Mouse (Mus musculus) urinary bladder, postnatal 4 days (tissue): ENCODE results near the gene Tbc1d1.

ENCODE experiments used
- DNase-seq, 2 experiments: peaks; one replicate each; pipeline ENCODE4 v3.0.0; 2021 to 2022; ENCODE audit warnings: low spot score in 2 of 2

Tbc1d1 gene

DNA sequence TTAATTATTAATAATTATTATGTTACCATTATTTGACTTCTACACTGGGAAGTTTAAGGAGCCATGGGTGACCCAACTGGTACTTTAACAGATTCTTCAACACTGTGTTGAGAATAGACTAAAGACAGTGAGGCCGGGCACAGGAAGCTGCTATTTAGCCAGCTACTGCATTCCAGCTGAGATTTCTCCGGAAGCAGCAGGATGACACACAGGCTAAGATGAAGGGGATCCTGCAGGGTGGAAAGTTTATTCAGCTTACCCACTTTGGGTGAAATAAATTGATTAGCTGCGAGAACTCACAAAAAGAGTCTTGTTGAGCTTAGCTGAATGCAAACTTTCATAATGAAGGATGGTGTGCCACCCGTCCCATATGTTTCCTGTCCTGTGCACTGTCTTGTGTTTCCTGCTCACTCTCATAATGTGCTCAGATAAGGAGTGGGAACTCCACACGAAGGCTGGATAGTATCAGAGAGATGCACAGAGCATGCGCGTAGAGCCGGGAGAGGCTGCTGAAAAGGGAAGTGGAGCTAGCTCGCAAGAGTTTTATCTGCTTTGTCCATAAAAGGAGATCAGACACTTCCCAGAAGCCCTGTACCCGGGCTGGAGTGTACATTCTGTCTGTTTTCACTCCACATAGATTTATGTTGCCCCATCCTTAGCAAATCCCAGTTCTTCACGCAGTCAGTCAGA lies at the start of gene Tbc1d1:
TSS of gene Tbc1d1 (plus strand) at position 445 of the 690 bp plus-strand sequence.
- peak; percentile 59 to 65 for DNase-seq

DNA sequence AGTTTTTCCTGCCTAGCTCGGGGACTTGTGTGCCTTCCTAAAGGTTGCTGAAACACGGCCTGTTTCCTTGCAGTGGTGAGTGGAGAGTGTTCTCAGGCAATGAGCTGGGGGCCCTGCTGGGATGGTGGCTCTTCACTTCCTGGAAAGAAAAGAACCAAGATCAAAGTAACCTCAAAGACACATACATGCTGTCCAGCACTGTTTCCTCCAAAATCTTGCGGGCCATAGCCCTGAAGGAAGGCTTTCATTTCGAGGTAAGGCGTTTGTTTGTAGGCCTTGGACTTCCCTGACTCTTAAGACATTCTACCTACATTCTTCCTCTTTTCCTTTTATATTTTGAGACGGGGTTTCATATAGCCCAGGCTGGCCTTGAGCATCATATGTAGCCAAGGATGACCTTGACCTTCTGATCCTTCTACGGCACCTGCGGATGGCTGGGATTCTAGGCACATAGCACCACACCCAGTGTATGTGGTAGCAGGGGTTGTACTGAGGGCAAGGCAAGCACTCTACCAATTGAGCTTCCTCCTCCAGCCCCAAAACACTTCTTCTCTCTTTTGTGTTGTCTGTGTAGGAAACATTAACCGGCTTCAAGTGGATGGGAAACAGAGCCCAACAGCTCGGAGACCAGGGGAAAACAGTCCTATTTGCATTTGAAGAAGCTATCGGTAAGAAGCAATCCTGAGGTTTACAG lies 48.4 kb upstream of the Tbc1d1 start:
- no peak for DNase-seq

DNA sequence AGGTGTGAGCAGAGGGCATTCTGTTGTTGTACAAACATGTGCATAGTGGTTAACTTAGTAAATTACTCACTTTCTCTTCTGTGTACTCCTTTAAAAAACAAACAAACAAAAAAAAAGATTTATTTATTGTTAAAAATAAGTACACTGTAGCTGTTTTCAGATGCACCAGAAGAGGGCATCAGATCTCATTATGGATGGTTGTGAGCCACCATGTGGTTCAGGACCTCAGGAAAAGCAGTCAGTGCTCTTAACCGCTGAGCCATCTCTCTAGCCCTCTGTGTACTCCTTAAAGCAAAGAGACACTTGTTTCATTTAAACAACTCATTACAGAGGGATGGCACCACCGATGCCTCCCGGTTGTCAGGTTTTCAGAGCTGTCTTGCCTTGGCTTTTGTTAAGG lies 46.9 kb upstream of the Tbc1d1 start:
- DNase-seq, result no peak

DNA sequence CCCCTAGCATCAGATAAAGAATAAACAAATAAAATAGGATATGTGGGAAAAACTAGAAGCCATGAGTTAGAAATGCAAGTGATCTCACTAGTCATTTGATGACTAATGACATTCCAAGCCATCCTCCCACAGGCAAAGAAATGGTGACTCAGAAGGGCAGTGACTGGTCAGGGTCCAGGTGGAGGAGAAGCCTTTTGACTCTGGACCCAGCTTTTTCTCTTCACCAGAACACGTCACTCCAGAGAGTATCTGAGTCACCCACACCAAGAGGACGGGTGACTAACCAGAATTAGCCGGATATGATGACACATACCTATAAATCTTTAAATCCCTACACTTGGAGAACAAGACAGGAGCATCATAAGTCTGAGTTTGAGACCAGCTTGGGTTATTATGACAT lies 43.7 kb upstream of the Tbc1d1 start:
- DNase-seq, result no peak

DNA sequence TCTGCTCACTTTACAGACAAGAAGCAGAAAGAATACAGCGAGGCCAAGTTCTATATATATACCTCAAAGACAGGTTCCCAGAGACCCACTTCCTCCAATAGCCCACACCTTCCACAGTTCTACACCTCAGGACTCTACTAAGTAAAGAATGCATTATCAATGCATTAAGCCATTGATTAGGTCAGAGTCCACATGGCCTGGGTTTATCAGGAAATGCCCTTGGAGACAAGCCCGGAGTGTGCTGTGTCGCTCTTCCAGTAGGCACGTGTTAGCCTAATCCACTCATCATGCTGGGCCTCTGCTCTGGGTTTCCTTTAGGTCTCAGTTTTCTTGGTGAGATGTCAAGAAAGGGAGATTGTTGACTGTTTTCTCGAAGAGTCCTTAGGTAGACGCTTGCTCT lies 41.9 kb upstream of the Tbc1d1 start:
- DNase-seq, result no peak

DNA sequence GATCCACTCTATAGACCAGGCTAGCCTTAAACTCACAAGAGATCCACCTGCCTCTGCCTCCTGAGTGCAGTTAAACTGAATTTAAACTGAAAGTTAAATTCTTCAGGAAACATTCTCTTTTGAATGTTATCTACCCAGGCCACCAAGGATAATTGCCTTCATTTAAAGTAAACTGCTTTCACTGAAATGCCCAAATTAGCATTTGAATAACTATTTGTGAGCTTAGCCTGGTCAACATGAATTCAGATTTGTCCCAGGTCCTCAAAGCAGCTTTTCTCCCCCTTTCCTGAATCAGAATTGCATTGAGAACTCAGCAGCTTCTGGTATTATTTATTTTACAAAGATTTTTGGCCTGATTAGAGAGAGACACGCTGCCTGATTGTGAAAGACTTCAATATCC lies 38.9 kb upstream of the Tbc1d1 start:
- DNase-seq, result no peak

DNA sequence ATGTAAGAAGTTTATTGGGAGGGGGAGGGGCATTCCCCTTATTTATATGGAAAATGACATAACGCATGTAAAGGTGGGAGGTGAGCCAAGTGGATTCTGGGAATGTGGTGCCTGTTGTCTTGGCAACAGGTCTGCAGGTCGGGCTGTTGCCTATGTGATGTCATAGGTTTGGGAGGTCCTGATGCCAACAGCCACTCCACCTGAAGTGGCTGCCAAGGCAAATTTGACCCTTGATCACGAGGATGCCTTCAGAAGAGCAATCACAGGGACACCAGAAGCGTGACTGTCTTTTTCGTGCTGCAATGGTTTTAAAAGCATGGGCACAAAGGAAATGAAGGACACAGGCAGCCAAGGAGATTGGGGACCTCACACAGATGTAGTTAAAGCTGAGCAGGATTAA lies 30.3 kb upstream of the Tbc1d1 start:
- DNase-seq, result no peak

DNA sequence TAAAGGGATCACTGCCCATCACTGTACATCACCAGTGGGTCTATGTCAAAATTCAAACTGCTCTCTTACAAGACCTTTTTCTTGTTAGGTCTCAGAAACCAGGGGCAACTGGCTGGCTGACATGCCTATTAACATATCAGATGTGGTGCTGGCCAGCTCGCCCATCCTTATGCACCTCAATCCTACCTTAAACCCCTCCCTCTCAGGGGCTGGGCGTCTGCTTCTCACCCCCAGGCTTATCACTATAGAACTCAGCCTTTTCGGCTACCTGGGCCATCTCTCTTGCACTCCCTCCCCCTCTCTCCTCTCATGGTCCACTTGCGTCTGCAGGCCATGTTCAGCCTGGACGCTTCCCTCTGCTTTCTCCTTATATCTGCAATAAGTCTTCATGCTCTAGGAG lies 24.6 kb upstream of the Tbc1d1 start:
- no peak for DNase-seq

DNA sequence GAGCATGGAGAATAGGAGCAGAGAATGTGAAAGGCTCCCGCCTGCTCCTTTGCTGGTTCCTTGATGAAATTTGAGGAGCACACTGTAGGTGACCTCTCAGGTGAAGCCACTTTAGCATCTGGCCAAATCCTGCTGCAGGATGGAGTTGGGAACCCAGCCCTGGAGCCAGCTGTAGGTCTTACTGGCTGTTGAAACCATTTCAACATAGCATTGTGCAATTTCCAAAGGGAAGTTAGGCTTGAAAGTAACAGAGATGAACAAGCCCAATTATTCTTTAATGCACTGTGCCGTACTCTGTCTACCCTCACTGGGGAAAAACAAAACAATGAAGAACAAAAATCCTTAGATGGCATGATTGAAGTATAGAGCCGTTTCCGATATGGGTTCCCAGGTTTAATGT lies 22.2 kb upstream of the Tbc1d1 start:
- no peak for DNase-seq

DNA sequence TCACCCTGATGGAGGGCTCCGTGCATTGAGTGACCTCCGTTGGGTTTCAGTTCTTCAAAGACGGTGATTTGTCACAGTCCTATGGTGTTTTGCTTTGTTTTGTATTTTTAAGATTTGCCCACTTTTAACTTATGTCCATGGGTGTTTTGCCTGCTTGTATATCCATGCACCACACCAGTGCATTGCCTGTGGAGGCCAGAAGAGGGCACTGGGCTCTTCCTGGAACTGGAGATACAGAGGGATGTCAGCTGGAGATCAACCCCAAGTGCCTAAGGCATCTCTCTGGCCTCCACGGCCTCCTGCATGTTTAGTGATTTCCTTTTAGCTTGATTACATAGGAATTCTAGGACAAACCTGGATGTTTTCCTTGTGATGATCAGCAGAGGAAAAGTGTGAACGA lies 19.8 kb upstream of the Tbc1d1 start:
- DNase-seq, result no peak

DNA sequence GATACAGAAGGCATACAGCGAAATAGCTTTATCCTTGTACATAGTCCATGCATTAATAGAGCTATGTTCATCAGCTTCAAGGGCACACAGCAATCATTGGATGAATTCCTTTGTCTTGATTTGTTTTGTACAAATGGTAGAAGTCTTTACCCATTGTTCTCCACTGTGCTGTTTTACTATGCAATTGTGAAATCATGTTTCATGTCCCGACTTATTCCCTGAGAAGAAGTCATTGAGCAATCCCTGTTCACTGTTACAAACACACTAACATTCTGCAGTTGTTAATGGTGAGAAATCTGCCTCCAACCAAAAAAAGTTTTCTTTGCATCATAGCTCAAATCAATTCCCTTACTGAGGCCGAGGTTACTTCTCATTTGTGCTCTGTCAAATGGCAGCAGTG lies 15.9 kb upstream of the Tbc1d1 start:
- DNase-seq, result no peak

DNA sequence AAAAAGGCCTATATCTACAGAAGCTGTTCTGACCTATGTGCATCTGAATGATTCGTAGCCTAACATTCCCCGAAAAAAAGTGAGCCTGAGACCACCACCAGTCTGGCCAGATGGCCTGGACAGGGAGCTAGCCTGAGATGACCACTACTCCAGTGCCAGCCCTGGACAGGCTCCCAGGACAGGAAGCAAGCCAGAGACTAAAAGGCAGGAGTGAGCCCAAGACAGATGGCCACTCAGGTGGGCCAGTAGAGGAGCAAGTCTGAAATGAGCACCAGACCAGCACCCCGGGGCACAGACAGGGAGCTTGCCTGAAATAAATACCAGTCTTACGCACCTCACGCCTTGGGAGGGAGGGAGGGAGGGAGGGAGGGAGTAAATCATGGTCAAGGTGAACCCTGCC lies 11.8 kb upstream of the Tbc1d1 start:
- no peak for DNase-seq

DNA sequence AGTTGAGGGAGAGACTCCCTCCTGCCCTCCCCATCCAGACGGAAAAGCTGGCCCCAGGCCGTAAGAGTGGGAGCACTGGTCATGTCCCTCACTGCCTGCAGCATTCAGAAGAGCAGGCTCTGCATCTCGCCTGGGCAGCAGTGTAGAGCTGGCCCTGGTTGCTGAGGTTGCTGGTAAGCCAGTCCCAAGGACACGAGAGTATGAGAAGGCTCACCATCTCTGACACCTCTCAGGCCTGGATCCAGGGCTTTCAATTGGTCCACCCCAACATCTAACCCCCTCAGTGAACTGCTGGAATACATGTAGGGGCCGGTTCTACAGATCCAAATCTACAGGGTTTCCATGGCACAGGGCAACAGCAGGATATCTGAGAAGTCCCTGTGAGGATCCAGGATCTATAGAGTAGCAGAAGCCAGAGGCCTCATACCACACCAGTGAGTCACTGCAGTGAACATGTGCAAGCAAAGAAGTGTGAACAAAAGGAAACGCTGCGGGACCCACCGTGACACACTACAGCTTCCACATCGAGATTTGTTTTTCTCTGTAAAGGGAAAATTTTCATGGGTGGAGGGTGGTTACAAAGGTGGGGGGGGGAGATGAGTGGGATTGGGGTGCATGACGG lies 9.6 kb upstream of the Tbc1d1 start:
- DNase-seq, result no peak

DNA sequence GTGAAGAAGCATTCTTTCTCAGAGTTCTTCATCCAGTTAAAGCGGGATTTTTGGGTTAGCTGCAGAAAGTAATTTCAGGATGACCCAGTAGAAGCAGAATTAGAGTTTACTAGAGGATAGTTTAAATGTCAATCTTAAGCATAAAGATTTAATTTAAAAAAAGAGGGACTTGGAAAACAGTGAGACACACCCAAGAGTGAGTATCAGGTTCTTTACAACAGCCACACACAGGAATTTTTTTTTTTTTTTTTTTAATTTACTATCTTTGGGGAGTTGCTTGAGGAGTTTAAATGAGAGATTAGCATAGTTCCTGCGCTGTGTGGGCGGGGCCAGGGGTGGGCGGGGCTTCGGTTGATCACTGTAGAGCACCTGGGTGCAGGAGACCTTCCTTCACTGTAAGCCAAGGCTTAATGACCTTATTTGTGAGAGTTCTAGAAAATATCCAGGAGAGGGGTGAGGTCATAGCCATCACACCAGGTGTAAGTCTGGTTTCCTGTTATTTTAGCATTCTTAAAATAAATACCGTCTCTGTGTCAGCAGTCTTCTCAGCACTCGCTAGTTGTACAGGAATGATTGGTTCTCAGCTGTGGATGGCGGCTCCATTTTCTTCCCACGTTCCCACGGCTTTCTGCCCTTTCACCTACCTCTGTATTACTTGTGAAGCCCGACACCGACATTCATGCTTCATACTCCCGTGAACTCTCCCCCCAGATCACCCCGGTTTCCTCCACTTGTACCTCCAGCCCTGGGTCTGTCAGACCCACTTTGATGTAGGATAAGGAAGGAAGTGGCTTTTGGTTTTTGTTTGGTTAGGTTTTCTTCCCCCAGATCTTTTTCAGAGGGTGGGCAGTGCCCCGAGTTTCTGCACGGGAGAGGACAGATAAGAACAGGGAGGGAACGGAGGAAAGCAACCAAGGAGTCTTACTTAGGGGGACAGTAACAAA lies 6.6 kb upstream of the Tbc1d1 start:
- no peak for DNase-seq

DNA sequence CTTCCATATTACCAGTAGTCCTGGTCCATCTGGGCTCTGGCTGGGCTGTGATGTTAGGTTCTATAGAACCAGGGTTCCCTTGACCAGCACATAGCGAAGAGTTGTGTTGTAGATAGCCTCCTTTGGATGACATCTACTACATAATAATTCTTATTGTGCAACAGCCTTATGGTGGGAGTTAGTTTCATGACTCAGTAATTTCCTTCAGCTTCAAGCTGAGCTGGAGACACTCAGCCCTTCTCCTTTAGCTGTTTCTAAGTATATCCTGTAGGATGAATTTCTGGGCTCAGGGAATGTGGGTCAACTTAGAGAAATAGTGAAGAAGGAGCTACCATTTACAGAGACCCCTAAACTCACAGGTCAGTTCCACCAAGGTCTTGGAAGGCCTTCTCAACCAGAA lies 2.8 kb upstream of the Tbc1d1 start:
- no peak for DNase-seq

DNA sequence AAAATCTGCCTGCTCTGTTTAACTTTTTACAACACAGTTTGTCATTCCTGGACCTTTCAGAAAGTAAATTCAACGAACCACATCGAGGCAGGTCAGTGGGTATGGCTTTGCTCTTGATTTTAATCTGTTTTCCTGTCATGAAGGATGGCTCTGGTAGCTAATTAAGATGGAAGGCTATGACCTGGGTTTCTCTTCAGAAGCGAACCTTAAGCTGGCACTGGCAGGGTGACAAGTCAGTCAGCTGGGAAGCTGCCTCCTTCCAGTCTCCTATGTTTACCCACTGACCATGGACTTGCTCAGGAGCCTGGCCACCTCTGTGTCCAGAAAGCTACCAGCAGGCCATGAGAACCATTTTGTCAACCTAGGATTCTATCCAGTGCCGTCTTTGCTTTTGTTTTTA lies 474 bp downstream of the Tbc1d1 start:
- DNase-seq, result no peak

DNA sequence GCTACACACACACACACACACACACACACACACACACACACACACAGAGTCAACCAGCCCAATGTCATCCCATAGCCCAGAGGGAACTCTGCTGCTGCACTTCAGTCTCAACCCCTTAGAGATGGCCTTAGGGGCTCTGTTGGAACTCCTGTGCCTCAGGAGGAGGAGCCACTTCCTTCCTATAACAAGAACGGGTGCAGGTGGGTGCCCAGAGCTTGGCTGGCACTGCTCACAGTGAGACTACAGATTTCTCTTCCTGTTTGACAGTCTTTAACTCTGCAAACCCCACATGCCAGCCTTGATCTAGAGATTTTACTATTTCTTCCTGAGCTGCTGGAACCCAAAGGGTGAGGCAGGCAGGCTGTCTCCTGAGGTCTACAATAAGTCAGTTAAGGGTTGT lies 1.8 kb downstream of the Tbc1d1 start:
- no peak for DNase-seq

DNA sequence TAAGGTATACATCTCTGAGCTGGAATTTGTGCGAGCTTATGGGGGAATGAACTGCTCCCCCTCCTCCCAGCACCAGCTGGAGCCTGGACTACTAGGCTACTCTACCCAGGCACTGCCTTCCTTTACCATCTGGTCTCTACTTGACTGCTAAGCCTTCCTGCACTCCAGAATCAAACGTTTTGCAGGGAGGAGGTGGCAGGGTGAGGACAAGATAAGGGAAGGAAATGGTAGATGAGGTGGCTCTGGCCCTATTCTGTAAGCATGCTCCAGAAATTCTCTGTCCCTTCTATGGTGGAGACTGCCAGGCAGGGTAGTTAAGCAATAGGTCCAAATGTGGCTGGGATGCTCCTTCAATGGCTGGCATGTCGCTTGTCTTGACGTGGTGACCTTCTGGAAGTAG lies 2.4 kb downstream of the Tbc1d1 start:
- DNase-seq, result no peak

DNA sequence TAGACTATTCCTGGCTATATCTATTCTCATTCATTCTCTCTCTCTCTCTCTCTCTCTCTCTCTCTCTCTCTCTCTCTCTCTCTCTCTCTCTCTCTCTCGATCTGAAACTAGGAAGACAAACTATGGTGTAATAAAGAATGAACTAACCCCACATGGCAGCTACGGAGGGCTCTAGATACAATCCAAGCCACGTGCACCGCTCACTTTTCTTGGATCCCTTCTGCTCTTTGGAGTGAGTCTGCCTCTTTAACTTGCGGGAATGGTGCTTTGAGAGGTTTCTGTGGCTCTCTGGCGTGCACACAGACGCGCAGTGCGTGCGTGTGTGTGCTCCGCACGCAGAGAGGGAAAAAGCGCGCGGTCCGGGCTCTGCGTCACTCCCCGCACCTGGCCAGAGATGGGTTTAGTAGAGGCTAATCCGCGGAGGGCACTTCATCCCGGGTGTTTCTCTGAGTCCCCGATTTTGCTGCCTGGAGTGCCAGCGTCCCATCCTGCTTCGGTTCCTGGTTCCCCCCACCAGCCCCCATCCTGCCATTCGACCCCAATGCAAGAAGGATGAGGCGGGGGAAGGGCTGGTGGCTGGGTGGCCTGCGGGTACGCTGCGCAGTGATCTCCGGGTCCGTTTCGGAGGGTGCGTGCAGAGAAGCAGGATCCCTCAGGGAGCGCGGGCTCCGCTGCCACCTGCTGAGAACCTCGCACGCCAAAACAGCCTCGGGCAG lies 3.1 kb downstream of the Tbc1d1 start:
- no peak for DNase-seq

DNA sequence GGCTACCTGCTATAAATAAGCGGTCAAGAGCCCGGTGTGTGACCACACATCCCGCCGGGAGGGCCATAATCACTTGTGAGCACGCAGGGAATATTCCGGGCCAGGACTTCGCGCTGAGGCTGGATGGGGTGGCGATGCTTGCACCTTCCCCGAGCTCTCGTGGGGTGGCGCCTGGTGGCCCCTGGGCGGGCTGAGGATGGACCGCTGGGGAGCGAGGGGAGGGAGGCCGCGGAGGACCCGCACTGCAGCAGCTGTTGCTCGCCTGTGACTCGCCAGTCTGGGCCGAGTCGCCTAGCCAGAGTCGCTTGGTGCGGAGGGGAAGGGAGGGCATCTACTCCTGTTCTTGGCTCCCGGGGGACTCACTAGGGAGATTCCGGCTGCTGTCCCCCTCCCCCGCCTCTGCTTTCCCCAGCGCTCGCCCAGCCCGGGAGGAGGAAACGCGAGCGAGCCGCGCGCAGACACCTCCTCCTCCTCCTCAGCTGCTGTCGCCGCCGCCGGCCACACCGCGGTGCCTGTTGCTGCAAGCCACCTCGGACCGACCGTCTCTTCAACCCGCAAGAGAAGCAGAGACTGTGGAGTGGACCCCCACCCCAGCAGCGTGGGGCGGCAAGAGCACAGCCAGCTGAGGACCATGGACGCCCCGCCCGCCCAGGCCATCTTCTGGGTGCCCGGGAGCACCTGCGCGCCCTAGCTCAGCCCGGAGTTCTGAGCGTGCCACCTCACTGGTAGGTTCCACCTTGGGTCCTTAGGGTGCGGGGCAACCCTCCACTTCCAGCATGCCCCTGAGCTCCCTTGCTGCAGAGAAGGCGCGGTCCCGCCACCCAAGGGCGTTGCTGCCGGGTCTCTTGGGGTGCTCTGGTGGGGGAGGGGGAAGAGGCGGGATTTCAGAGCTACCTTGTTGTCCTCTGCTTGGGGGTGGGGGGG lies 3.9 kb downstream of the Tbc1d1 start:
- peak; percentile 47 to 71 for DNase-seq
